Mouse (Mus musculus): ENCODE data around the gene Mecom.

Mecom gene

DNA sequence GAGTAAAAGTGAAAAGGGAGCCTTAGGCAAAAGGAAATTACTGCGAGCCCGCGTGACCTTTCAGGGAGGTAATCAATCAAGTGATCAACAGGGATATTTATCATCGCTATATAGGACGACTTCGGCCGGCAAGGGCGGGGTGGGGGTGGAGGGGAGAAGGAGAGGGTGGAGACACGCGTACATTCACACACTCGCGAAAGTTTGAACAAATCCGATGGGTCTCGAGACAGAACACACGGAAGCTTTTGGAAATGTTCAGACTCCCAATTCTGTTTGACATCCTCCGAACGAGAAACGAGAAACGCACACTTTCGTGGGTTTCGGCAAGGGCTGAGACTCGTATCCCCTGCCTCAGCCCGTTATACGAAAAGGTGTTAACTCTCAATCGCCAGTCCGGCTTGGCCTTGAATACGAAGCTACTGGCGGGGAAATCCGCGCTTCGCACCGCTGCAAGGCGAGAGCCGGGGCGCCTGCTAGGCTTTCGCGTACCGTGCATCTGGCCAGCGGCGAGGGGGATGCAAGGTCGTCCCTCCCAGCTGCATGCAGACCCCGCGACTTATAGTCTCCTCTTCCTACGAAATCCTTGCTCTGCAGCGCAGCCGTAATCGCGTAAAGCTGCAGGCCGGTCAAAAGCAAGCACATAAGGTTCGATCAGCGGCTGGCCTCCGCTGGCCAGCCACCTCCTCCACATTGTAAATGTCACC, 33.6 kb downstream of the Mecom start:
- DNase-seq (ENCODE audit: low read depth, low spot score) = peak; percentile 9

GRCm38 (mm10) chr3:30513314-30513997, 34.4 kb downstream of the Mecom start:
- no peak for DNase-seq (ENCODE audit: low read depth, low spot score)

- no peak for DNase-seq (ENCODE audit: low read depth, low spot score)
Observed at GRCm38 (mm10) chr3:30512459-30513030, 35.3 kb downstream of the Mecom start.

DNA sequence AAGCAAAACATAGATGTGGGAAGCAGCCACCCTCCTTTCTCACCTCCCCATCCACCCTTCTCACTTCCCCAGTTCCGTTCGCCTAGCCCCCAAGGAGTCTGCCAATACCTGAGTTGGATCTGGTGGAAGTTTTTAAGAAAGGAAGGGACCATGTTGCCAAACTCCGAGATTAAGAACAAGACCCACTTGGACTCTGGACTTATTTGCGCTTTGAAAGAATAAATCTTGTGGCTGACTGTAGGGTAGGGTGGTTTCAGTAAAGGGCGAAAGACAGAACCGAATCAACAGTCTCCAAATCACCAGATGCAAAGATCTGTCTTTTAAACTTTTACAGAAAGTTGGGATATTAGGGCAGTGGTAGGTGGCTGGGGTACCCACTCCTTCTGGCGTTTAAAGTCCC, 36.0 kb downstream of the Mecom start:
- DNase-seq (ENCODE audit: low read depth, low spot score) = no peak

- DNase-seq (ENCODE audit: low read depth, low spot score) = no peak
Observed at GRCm38 (mm10) chr3:30511062-30511640, 36.7 kb downstream of the Mecom start.

- DNase-seq (ENCODE audit: low read depth, low spot score) = no peak
Observed at GRCm38 (mm10) chr3:30510646-30511045, 37.2 kb downstream of the Mecom start.

GRCm38 (mm10) chr3:30510105-30510504, 37.7 kb downstream of the Mecom start:
- DNase-seq (ENCODE audit: low read depth, low spot score) = no peak

GRCm38 (mm10) chr3:30508930-30509910, 38.6 kb downstream of the Mecom start:
- DNase-seq (ENCODE audit: low read depth, low spot score) = no peak

- peak; percentile 51 for DNase-seq (ENCODE audit: low read depth, low spot score)
Observed at GRCm38 (mm10) chr3:30508296-30508929, 39.4 kb downstream of the Mecom start.

- DNase-seq (ENCODE audit: low read depth, low spot score) = no peak
Observed at GRCm38 (mm10) chr3:30507576-30508295, 40.1 kb downstream of the Mecom start.

- DNase-seq (ENCODE audit: low read depth, low spot score) = no peak
Observed at GRCm38 (mm10) chr3:30507028-30507575, 40.7 kb downstream of the Mecom start.

DNA sequence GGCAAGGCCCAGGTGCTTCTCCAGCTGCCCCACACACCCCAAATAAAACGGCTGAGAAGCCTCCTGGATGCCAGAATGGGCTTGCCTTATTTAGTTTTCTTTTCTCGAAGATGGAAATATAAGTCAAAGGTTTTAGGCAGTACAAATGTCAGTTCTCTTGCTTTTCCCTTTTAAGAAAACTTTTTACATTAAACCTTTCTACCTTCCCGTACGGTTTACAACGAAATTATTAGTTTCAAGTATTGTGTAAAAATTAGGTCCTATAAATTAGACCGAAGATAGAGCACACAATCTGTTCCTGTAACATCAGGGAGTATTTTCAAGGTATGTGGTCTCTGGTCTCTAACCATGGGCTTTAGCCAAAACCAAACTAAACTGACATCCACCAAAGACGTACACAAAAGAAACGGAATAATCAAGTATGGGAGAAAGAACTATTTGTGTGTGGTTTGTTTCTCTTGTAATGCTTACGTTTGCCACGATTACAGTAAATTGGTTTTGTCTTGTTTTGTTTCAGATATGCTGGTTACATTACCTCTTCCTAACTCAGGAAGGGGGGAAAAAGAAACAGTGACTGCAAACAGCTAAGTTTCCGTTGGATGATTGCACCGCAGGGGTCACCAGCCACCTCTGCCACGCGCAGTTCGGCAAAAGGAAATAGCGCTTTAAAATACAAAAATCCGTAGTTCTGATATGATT, 41.3 kb downstream of the Mecom start:
- DNase-seq (ENCODE audit: low read depth, low spot score) = no peak

DNA sequence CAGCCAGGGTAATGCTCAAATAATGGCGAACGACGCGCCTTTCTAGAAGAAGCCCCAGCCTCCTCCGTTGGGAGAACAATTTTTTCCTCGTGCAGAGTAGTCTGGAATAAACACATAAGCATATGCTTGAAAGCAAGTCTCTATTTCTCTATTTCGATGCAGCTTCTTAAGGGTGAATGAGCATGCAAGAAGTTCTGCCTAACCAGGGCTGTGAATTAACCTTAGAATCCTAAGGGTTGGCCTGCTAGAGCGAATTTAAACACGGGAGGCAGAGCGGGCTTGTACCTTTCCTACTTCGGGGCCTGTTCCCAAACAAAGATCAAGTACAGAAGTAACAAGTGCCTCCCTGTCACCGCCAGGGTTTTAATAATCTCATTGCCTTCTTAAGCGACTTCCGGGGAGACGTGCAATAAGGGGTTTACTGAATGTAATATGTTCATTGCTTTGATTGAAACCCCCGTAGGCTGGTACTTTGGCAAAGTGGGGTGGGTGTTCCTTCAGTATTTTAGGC, 42.0 kb downstream of the Mecom start:
- no peak for DNase-seq (ENCODE audit: low read depth, low spot score)

GRCm38 (mm10) chr3:30504561-30504960, 43.2 kb downstream of the Mecom start:
- no peak for DNase-seq (ENCODE audit: low read depth, low spot score)

DNA sequence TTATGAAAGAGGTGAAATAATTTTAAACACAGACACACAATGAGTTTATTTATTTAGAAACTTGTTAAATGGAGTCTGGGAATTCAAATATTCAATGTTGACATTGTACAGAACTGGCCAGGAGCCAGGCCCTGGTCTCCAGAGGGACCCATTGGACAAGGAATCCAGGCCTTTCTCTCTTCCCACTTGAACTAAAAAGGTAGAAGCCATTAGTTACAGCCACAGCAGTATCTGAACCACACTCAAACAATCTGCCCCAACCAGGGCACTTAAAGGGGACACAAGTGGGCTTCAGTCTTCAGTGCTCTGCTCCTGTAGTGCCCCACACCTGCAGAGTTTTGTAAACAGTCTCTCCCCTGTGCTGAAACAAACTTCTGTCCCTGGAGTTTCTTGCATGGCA, 44.0 kb downstream of the Mecom start:
- DNase-seq (ENCODE audit: low read depth, low spot score) = no peak

GRCm38 (mm10) chr3:30498202-30498828, 49.5 kb downstream of the Mecom start:
- DNase-seq (ENCODE audit: low read depth, low spot score) = no peak

- DNase-seq (ENCODE audit: low read depth, low spot score) = no peak
Observed at GRCm38 (mm10) chr3:30494371-30494770, 53.4 kb downstream of the Mecom start.

GRCm38 (mm10) chr3:30488808-30489207, 59.0 kb downstream of the Mecom start:
- no peak for DNase-seq (ENCODE audit: low read depth, low spot score)

DNA sequence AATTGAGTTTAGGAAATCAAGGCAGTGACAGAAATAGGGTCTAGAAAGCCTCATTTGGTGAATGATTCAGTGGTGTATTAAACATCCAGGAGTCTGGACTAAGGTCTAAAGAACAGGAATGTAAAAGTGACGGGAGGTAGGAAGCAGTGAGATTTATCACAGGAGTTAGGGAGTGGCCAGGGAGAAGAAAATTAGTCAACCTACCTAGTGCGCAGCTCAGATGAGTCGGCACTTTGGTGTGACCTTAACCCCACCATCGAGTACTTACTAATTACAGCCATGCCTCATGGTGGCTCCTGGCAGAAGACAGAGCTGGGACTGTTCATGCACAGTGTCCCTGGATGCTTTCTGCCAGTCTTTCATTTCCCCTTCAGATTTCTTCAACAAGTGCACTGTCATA, 61.4 kb downstream of the Mecom start:
- no peak for DNase-seq (ENCODE audit: low read depth, low spot score)
